Mouse (Mus musculus): ENCODE results near the gene Ipo4. TPM values are rescaled to one million over a fixed set of nuclear protein-coding genes. Genes with fewer than 3 reads are reported as not detected.

Ipo4 gene
- total and polyA plus RNA-seq, 3 experiments, result 46.2 to 132 TPM; not detected in 1

DNA sequence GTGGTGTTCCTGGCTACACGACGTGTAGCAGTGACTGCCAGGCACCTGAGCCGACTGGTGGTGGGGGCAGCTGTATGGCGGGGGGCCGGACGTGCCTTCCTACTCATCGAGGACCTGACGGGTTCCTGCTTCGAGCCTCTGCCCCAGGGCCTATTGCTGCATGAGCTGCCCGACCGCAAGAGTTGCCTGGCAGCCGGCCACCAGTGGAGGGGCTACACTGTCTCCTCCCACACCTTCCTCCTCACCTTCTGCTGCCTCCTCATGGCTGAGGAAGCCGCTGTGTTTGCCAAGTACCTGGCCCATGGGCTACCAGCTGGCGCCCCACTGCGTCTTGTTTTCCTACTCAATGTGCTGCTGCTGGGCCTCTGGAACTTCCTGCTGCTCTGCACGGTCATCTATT lies 59.4 kb downstream of the Ipo4 start:
- Histone ChIP-seq H3K9ac (ENCODE audit: control insufficient read depth, low read depth, low read length, poor library complexity, severe bottlenecking) (no peak overlapping the region), H3K79me2 (ENCODE audit: control insufficient read depth, insufficient read depth, low read length, poor library complexity) (peaks cover 4% of the 10 kb centered on the region), H3K9me3 (replicated peaks; ENCODE audit: insufficient read depth, low read length) (no peaks in the 10 kb centered on the region), H3K4me1 (ENCODE audit: control insufficient read depth in 1 of 2, insufficient read depth in 2 of 2, low read length in 2 of 2) (peaks cover 3 to 11% of the 10 kb centered on the region in 2 experiments; a peak in 3 of 4 replicates), H3K4me3 (ENCODE audit: control insufficient read depth in 1 of 2, insufficient read depth in 1 of 2, low read depth in 2 of 2, low read length in 2 of 2) (no peak overlapping the region), H3K36me3 (ENCODE audit: control insufficient read depth in 1 of 2, insufficient read depth in 2 of 2, low read length in 2 of 2) (peaks cover 0 to 5% of the 10 kb centered on the region in 2 experiments; a peak in 2 of 4 replicates), H3K27ac (ENCODE audit: control insufficient read depth, low read depth, low read length) (no peak overlapping the region), H3K27me3 (ENCODE audit: control insufficient read depth in 1 of 2, insufficient read depth in 2 of 2, low read length in 2 of 2) (no peaks in the 10 kb centered on the region)
- no peak for DNase-seq (ENCODE audit: low read depth, low spot score)
- TF ChIP-seq CHD1 (IDR thresholded peaks at IDR 0.05; ENCODE audit: low read depth, low read length) (no peak), USF2 (IDR thresholded peaks at IDR 0.05; ENCODE audit: borderline replicate concordance in 1 of 2, insufficient read depth in 1 of 2, low read depth in 1 of 2, low read length in 2 of 2) (no peak), MYC (IDR thresholded peaks at IDR 0.05; ENCODE audit: low read depth, low read length) (no peak), JUND (IDR thresholded peaks at IDR 0.05; ENCODE audit: low read depth, low read length) (no peak), BHLHE40 (IDR thresholded peaks at IDR 0.05; ENCODE audit: borderline replicate concordance, low read depth, low read length) (no peak), POLR2AphosphoS2 (IDR thresholded peaks at IDR 0.05; ENCODE audit: low read length) (no peak), KAT2A (conservative IDR thresholded peaks at IDR 0.05; ENCODE audit: low read depth, low read length) (no peak), NRF1 (IDR thresholded peaks at IDR 0.05; ENCODE audit: insufficient read depth, low read depth, low read length, poor library complexity, severe bottlenecking) (no peak), TAL1 (IDR thresholded peaks at IDR 0.05; ENCODE audit: low read length) (no peak), ZMIZ1 (IDR thresholded peaks at IDR 0.05; ENCODE audit: low read depth, low read length) (no peak), E2F4 (IDR thresholded peaks at IDR 0.05; ENCODE audit: borderline replicate concordance, low read depth, low read length) (no peak), USF1 (IDR thresholded peaks at IDR 0.05; ENCODE audit: low read depth, low read length) (no peak), MXI1 (IDR thresholded peaks at IDR 0.05; ENCODE audit: low read depth, low read length) (no peak), ZC3H11A (IDR thresholded peaks at IDR 0.05; ENCODE audit: low read depth, low read length) (no peak), SMC3 (IDR thresholded peaks at IDR 0.05; ENCODE audit: low read depth, low read length) (no peak), ELF1 (IDR thresholded peaks at IDR 0.05; ENCODE audit: low read depth, low read length) (no peak), ZKSCAN1 (IDR thresholded peaks at IDR 0.05; ENCODE audit: low read depth, low read length) (no peak), UBTF (IDR thresholded peaks at IDR 0.05; ENCODE audit: borderline replicate concordance, insufficient read depth, low read depth, low read length) (no peak), CHD2 (IDR thresholded peaks at IDR 0.05; ENCODE audit: low read length) (no peak), EP300 (IDR thresholded peaks at IDR 0.05; ENCODE audit: low read depth in 1 of 2, low read length in 2 of 2) (no peak)

DNA sequence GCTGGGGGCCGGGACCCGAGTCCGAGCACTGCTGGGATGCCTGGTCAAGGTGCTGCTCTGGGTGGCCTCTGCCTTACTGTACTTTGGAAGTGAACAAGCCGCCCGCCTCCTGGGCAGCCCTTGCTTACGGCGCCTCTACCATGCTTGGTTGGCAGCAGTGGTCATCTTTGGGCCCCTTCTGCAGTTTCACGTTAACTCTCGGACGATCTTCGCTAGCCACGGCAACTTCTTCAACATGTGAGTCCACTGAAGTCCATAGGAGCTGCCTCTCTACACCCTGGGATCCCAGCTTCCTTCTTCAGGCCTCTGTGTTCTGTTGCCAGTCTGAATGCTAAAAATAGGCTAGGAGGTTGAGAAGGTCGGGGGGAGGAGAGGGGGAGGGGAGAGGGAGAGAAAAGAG lies 60.0 kb downstream of the Ipo4 start:
- TF ChIP-seq POLR2AphosphoS2 (IDR thresholded peaks at IDR 0.05; ENCODE audit: low read length) (no peak), NRF1 (IDR thresholded peaks at IDR 0.05; ENCODE audit: insufficient read depth, low read depth, low read length, poor library complexity, severe bottlenecking) (no peak), ZNF384 (IDR thresholded peaks at IDR 0.05; ENCODE audit: low read depth, low read length) (no peak), KAT2A (conservative IDR thresholded peaks at IDR 0.05; ENCODE audit: low read depth, low read length) (no peak), USF1 (IDR thresholded peaks at IDR 0.05; ENCODE audit: low read depth, low read length) (no peak), EP300 (IDR thresholded peaks at IDR 0.05; ENCODE audit: low read depth in 1 of 2, low read length in 2 of 2) (no peak)
- Histone ChIP-seq H3K27me3 (ENCODE audit: control insufficient read depth in 1 of 2, insufficient read depth in 2 of 2, low read length in 2 of 2) (no peaks in the 10 kb centered on the region), H3K9me3 (replicated peaks; ENCODE audit: insufficient read depth, low read length) (no peaks in the 10 kb centered on the region), H3K79me2 (ENCODE audit: control insufficient read depth, insufficient read depth, low read length, poor library complexity) (peaks cover 4% of the 10 kb centered on the region), H3K4me1 (ENCODE audit: control insufficient read depth in 1 of 2, insufficient read depth in 2 of 2, low read length in 2 of 2) (peaks cover 4 to 16% of the 10 kb centered on the region in 2 experiments), H3K4me3 (ENCODE audit: control insufficient read depth in 1 of 2, insufficient read depth in 1 of 2, low read depth in 2 of 2, low read length in 2 of 2) (no peak overlapping the region), H3K36me3 (ENCODE audit: control insufficient read depth in 1 of 2, insufficient read depth in 2 of 2, low read length in 2 of 2) (peaks cover 0 to 7% of the 10 kb centered on the region in 2 experiments; a peak in 2 of 4 replicates), H3K9ac (ENCODE audit: control insufficient read depth, low read depth, low read length, poor library complexity, severe bottlenecking) (no peak overlapping the region), H3K27ac (ENCODE audit: control insufficient read depth, low read depth, low read length) (no peak overlapping the region)
- no peak for DNase-seq (ENCODE audit: low read depth, low spot score)
